ENCODE assay signal across 22 mouse cellular contexts in genomic region chr1:159596640-159597039, GRCm38 (mm10).
DNase-seq lines count a peak whose midpoint lies in the region; ATAC-seq lines count a peak whose summit lies in the region.
"Had no signal": no experiment of that assay in that cellular context is flagged by ENCODE, and none has a peak within 500 bp of the region (broad histone marks: within the 10 kb centered on the region; RNA-seq: fewer than 3 reads in every experiment).

No protein-coding gene starts in this region.

- peak; percentile 44 for DNase-seq in adrenal gland, adult 2 months
- DNase-seq in adrenal gland, postnatal 25 days: no peak
- no peak for DNase-seq in heart, postnatal 14 days
- DNase-seq in adrenal gland, adult 8-10 months: peak; percentile 41
- no peak for DNase-seq in cerebellum, postnatal 14 days
- no peak for DNase-seq in testis, postnatal 14 days (ENCODE audit: low spot score)
- DNase-seq: cerebellum, adult 11-12 months; cerebellum, postnatal 36 days; gastrocnemius, postnatal 25 days; kidney, adult 2 months; kidney, postnatal 10 days; liver, postnatal 0 days; lung, postnatal 10 days; midbrain, embryonic 14.5 days; retina, postnatal 1 day had no signal

- no peak for ATAC-seq in heart, embryonic 16.5 days (replicated peaks; ENCODE audit: extremely low read depth, insufficient read depth, low FRiP score)
- peak; percentile 48 for ATAC-seq in granulocyte monocyte progenitor cell, adult 5-6 weeks (replicated peaks; ENCODE audit: poor library complexity, severe bottlenecking)
- ATAC-seq: liver, postnatal 0 days had no signal

- intact Hi-C loops in heart, postnatal 14 days (cut with DNase I): no loop called here

- 0 out of 2 replicates have a peak overlapping the region, but pooled peaks have one; percentile 3 for H3K27ac ChIP-seq in heart, embryonic 16.5 days (ENCODE audit: low read length)
- H3K27ac ChIP-seq: forebrain, embryonic 10.5 days; hindbrain, embryonic 12.5 days; limb, embryonic 15.5 days had no signal

- no peak overlapping the region for H3K4me2 ChIP-seq in heart, embryonic 16.5 days (ENCODE audit: low read depth, low read length)
- H3K4me2 ChIP-seq: hindbrain, embryonic 12.5 days; limb, embryonic 15.5 days had no signal

- H3K9me3 ChIP-seq in heart, embryonic 16.5 days (replicated peaks; ENCODE audit: control insufficient read depth, low read length): no peaks in the 10 kb centered on the region
- H3K9me3 ChIP-seq: forebrain, embryonic 10.5 days; hindbrain, embryonic 12.5 days; limb, embryonic 15.5 days; megakaryocyte, embryonic 14.5 days had no signal

- peaks cover 16% of the 10 kb centered on the region for H3K4me1 ChIP-seq in heart, embryonic 16.5 days (ENCODE audit: control insufficient read depth, insufficient read depth, low read length)
- H3K4me1 ChIP-seq: limb, embryonic 15.5 days; megakaryocyte, embryonic 14.5 days had no signal

- H3K36me3 ChIP-seq in heart, embryonic 16.5 days (ENCODE audit: control insufficient read depth, insufficient read depth): no peaks in the 10 kb centered on the region
- H3K36me3 ChIP-seq: forebrain, embryonic 10.5 days; hindbrain, embryonic 12.5 days; limb, embryonic 15.5 days had no signal

- WGBS in heart, embryonic 16.5 days: 8% methylated on average over 2 of the region's 2 CpGs

- no peak overlapping the region for H3K9ac ChIP-seq in heart, embryonic 16.5 days (ENCODE audit: low read length)
- H3K9ac ChIP-seq: hindbrain, embryonic 12.5 days; limb, embryonic 15.5 days; liver, postnatal 0 days had no signal

- no peak overlapping the region for H3K4me3 ChIP-seq in heart, embryonic 16.5 days (ENCODE audit: low read length)
- H3K4me3 ChIP-seq: forebrain, embryonic 10.5 days; hindbrain, embryonic 12.5 days; limb, embryonic 15.5 days; megakaryocyte, embryonic 14.5 days; myocyte had no signal

- H3K27me3 ChIP-seq in heart, embryonic 16.5 days (ENCODE audit: control insufficient read depth, insufficient read depth, low read length): no peaks in the 10 kb centered on the region
- H3K27me3 ChIP-seq: hindbrain, embryonic 12.5 days; limb, embryonic 15.5 days; megakaryocyte, embryonic 14.5 days had no signal

Comparison
In these comparisons a context has a peak if more than half of its experiments do, and no peak if none do; other contexts are left out.
1. DNase-seq: peak in adrenal gland, adult 2 months (single experiment) and adrenal gland, adult 8-10 months (single experiment); none in adrenal gland, postnatal 25 days (single experiment), heart, postnatal 14 days (0 of 2), cerebellum, postnatal 14 days (0 of 2) and testis, postnatal 14 days (single experiment).